Mouse (Mus musculus) embryonic fibroblast, embryonic 13.5 days (primary cell): Measurements from ENCODE around the gene Josd2. TPM values are rescaled to one million over a fixed set of nuclear protein-coding genes. Genes with fewer than 3 reads are reported as not detected.

Experiments used
- H3K27ac ChIP-seq: 2 replicates; pipeline ENCODE4 v1.5.1; 2012; ENCODE audit warnings: low read length, control low read depth, inconsistent platforms; ENCODE audit not compliant: insufficient read depth
- H3K4me1 ChIP-seq: 2 replicates; pipeline ENCODE4 v1.6.1; 2011; ENCODE audit warnings: low read length; ENCODE audit not compliant: control insufficient read depth, insufficient read depth
- H3K4me3 ChIP-seq: 2 replicates; pipeline ENCODE4 v1.5.1; 2011; ENCODE audit warnings: mild to moderate bottlenecking, control low read depth, low read length; ENCODE audit not compliant: insufficient read depth
- CTCF ChIP-seq: IDR thresholded peaks from 2 replicates; pipeline ENCODE4 v1.5.1; 2011; ENCODE audit warnings: mild to moderate bottlenecking, control low read depth, low read length, moderate library complexity, borderline replicate concordance; ENCODE audit not compliant: insufficient read depth
- POLR2A ChIP-seq: IDR thresholded peaks from 2 replicates; pipeline ENCODE4 v1.6.1; 2011; ENCODE audit warnings: low read depth, mild to moderate bottlenecking, control low read depth, low read length, moderate library complexity
- polyA plus RNA-seq: library from polyadenylated mRNA; stranded (reverse); fragments of >200 nt; gene quantifications from 2 replicates; pipeline ENCODE4 v1.2.4, GENCODE M21; 2011; ENCODE audit warnings: low read depth; ENCODE audit not compliant: missing spikeins, insufficient read length

Josd2 gene
- polyA plus RNA-seq, 1 experiment, result 53.9 TPM

- TF ChIP-seq CTCF (no peak), POLR2A (no peak)
- no peaks in the 10 kb centered on the region for H3K4me1 ChIP-seq
- H3K4me3 ChIP-seq, result no peak overlapping the region
- H3K27ac ChIP-seq, result no peak overlapping the region
These were observed 31.5 kb upstream of the Josd2 start for GRCm38 (mm10) chr7:44436267-44436666.

- TF ChIP-seq POLR2A, result no peak
- no peak for TF ChIP-seq CTCF
- no peak overlapping the region for H3K27ac ChIP-seq
- H3K4me3 ChIP-seq, result no peak overlapping the region
- H3K4me1 ChIP-seq, result no peaks in the 10 kb centered on the region
These were observed 30.6 kb upstream of the Josd2 start for GRCm38 (mm10) chr7:44437188-44437587.

GRCm38 (mm10) chr7:44437933-44438332, 29.8 kb upstream of the Josd2 start:
- no peak for TF ChIP-seq POLR2A
- TF ChIP-seq CTCF, result no peak
- no peak overlapping the region for H3K4me3 ChIP-seq
- H3K4me1 ChIP-seq, result no peaks in the 10 kb centered on the region
- H3K27ac ChIP-seq, result no peak overlapping the region

DNA sequence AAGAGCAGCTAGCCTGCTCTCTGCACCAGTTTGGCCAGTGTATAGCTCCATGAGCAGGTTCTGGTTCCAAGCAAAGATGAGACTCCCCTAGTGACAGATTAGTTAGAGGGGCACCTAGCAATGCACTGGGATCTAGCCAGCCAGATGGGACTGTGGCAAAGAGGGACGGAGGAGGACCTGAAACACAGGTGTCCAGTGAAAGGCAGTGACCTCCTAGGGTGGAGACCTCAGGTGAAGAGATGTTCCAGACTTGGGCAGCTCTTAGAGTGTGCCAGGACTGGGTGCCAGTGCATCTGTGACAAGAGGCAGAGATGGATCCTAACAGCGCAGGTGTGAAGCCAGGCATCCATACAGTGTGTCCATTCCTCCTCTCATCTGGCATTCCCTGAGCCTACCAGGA, 28.1 kb upstream of the Josd2 start:
- Histone ChIP-seq H3K27ac (no peak overlapping the region), H3K4me3 (no peak overlapping the region), H3K4me1 (no peaks in the 10 kb centered on the region)
- TF ChIP-seq POLR2A, result no peak
- no peak for TF ChIP-seq CTCF

DNA sequence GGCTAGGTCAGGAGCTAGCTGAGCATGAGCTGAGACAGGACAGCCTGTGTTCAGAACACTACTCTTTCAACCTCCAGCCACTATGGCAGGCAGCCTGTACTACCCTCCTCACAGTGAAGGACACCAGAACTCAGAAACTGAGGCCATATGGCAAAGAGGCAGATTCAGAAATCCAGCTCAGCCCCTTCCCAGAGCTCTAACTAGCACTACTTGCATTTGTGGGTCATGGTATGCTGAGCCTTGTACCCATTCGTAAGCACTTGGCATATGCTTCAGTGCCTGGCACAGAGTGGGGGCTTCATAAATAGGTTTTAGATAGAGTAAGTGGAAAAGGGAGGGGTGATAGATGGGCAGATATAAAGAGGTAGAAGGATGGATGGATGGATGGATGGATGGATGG, 27.3 kb upstream of the Josd2 start:
- no peaks in the 10 kb centered on the region for H3K4me1 ChIP-seq
- H3K4me3 ChIP-seq, result no peak overlapping the region
- TF ChIP-seq POLR2A (no peak), CTCF (no peak)
- H3K27ac ChIP-seq, result no peak overlapping the region

DNA sequence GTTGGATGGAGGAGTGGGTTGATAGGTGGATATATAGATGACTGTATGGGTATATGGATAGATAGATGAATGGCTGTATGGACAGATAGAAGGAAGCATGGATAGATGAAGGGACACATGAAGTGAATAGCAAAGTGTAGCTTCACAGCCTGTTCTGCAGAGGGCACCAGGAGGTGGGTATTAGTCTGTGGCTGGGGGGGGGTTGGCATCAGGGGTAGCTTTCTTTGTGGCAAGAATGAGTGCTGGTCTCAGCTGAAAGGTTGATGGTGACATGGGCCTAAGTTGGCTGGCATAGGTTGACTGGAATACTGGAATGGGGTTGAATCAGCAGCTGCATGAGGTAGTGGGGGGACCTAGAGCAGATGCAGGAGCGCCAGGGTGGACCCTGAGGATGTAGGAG, 26.6 kb upstream of the Josd2 start:
- Histone ChIP-seq H3K4me3 (no peak overlapping the region), H3K4me1 (no peaks in the 10 kb centered on the region), H3K27ac (no peak overlapping the region)
- no peak for TF ChIP-seq POLR2A
- no peak for TF ChIP-seq CTCF

GRCm38 (mm10) chr7:44441648-44442109, 26.1 kb upstream of the Josd2 start:
- TF ChIP-seq POLR2A (no peak), CTCF (no peak)
- H3K4me3 ChIP-seq, result no peak overlapping the region
- no peaks in the 10 kb centered on the region for H3K4me1 ChIP-seq
- no peak overlapping the region for H3K27ac ChIP-seq

DNA sequence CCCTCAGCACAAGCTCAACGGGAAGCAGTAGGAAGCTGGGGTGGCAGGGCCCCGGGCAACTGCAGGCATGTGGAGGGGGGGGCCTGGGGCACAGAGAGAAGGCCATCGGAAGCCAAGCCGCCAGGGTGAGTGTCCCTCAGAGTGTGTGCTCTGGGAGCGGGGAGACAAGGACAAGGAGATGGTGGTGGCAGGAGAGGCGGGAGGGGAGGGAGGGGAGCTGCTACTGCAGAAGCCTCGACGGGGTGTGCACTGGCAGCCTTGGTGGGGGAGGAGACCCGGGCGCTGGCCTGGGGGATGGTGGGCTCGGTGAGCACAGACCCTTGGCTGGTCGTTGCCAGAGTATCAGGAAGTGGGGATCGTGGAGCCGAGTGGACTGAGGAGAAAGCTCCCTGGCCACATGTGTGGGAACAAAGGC, 25.4 kb upstream of the Josd2 start:
- Histone ChIP-seq H3K4me1 (no peaks in the 10 kb centered on the region), H3K4me3 (no peak overlapping the region), H3K27ac (no peak overlapping the region)
- TF ChIP-seq CTCF, result no peak
- TF ChIP-seq POLR2A, result no peak

GRCm38 (mm10) chr7:44443268-44444173, 24.3 kb upstream of the Josd2 start:
- Histone ChIP-seq H3K27ac (no peak overlapping the region), H3K4me1 (no peaks in the 10 kb centered on the region), H3K4me3 (no peak overlapping the region)
- TF ChIP-seq CTCF (no peak), POLR2A (no peak)

DNA sequence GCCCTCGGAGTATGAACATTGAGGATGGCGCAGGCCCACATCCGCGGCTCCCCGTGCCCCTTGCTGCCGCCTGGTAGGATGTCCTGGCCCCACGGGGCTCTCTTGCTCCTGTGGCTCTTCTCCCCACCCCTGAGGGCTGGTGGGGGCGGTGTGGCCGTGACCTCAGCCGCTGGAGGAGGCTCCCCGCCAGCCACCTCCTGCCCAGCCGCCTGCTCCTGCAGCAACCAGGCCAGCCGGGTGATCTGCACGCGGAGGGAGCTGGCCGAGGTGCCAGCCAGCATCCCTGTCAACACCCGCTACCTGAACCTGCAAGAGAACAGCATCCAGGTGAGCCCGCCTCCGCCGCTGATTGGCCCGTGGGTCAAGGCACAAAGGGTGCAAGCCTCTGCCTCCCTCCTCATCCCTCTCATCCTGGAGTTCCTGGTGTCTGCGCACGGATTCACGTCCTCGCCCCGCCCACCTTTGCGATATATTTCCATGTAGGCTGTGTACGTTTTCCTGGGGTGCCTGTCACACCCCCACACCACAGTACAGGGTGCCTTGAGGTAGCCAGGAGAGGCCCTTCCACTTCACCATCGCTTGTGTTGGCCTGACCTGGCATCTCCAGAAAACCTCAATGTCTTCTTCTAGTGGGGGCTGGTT, 22.8 kb upstream of the Josd2 start:
- no peak overlapping the region for H3K27ac ChIP-seq
- TF ChIP-seq CTCF (no peak), POLR2A (no peak)
- no peak overlapping the region for H3K4me3 ChIP-seq
- no peaks in the 10 kb centered on the region for H3K4me1 ChIP-seq

DNA sequence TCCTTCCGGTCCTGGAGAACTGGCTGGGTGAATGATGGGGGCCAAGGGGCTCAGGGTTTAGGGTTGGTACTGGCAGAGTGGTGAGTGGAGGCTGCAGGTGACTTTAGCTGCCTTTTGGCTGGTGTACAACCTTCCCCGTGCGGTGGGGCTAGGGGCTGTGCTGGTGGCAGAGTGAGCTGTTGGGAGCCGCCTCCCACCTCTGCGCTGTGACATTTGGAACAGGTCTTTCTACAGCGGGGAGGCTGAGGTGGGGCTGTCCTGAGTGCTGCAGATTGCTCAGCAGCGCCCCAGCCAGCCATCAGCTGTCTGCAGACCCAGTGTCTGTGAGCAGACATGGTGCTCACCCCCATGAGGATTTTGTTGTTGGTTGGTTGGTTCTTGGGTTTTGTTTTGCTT, 22.3 kb upstream of the Josd2 start:
- no peaks in the 10 kb centered on the region for H3K4me1 ChIP-seq
- H3K27ac ChIP-seq, result no peak overlapping the region
- TF ChIP-seq POLR2A, result no peak
- H3K4me3 ChIP-seq, result no peak overlapping the region
